Mouse (Mus musculus) CH12.LX (cell line): ENCODE measurements around the gene Mrnip.

Experiments used
- CHD1 ChIP-seq: IDR thresholded peaks from 2 replicates; pipeline ENCODE4 v1.6.1; 2012; ENCODE audit warnings: low read depth, low read length, improper control_type of control experiment, inconsistent platforms
- CTCF ChIP-seq, 2 experiments: IDR thresholded peaks in 1 of 2; conservative IDR thresholded peaks in 1 of 2; 2 replicates each; pipeline ENCODE4 v1.5.1; 2011 to 2012; ENCODE audit warnings: low read depth in 2 of 2, low read length in 2 of 2, improper control_type of control experiment in 1 of 2, inconsistent platforms in 1 of 2, mild to moderate bottlenecking in 1 of 2, moderate library complexity in 1 of 2
- EP300 ChIP-seq: IDR thresholded peaks from 2 replicates; pipeline ENCODE4 v1.6.1; 2011; ENCODE audit warnings: low read length, improper control_type of control experiment
- ETS1 ChIP-seq: conservative IDR thresholded peaks from 2 replicates; pipeline ENCODE4 v1.6.1; 2012; ENCODE audit warnings: low read depth, mild to moderate bottlenecking, inconsistent platforms, low read length, improper control_type of control experiment, moderate library complexity
- GABPA ChIP-seq: IDR thresholded peaks from 2 replicates; pipeline ENCODE4 v1.6.1; 2012; ENCODE audit warnings: low read depth, low read length, improper control_type of control experiment, inconsistent platforms; ENCODE audit not compliant: insufficient replicate concordance
- HCFC1 ChIP-seq: IDR thresholded peaks from 2 replicates; pipeline ENCODE4 v1.6.1; 2012; ENCODE audit warnings: low read depth, mild to moderate bottlenecking, inconsistent platforms, low read length, improper control_type of control experiment
- IRF4 ChIP-seq: IDR thresholded peaks from 2 replicates; pipeline ENCODE4 v1.6.1; 2014; ENCODE audit warnings: low read depth, mild to moderate bottlenecking, inconsistent platforms, low read length, improper control_type of control experiment
- JUND ChIP-seq: conservative IDR thresholded peaks from 2 replicates; pipeline ENCODE4 v1.6.1; 2011; ENCODE audit warnings: low read depth, low read length, improper control_type of control experiment
- MAX ChIP-seq: IDR thresholded peaks from 2 replicates; pipeline ENCODE4 v1.6.1; 2011; ENCODE audit warnings: low read length, improper control_type of control experiment
- MAZ ChIP-seq: IDR thresholded peaks from 2 replicates; pipeline ENCODE4 v1.6.1; 2012; ENCODE audit warnings: low read depth, mild to moderate bottlenecking, inconsistent platforms, low read length, improper control_type of control experiment, moderate library complexity
- NELFE ChIP-seq: IDR thresholded peaks from 2 replicates; pipeline ENCODE4 v1.6.1; 2011; ENCODE audit warnings: low read depth, low read length, improper control_type of control experiment
- RAD21 ChIP-seq: IDR thresholded peaks from 2 replicates; pipeline ENCODE4 v1.6.1; 2011; ENCODE audit warnings: low read depth, mild to moderate bottlenecking, low read length, improper control_type of control experiment, moderate library complexity
- SMC3 ChIP-seq: IDR thresholded peaks from 2 replicates; pipeline ENCODE4 v1.6.1; 2011; ENCODE audit warnings: low read depth, low read length, improper control_type of control experiment
- TCF12 ChIP-seq: IDR thresholded peaks from 2 replicates; pipeline ENCODE4 v1.6.1; 2014; ENCODE audit warnings: low read depth, mild to moderate bottlenecking, inconsistent platforms, low read length, improper control_type of control experiment

DNA sequence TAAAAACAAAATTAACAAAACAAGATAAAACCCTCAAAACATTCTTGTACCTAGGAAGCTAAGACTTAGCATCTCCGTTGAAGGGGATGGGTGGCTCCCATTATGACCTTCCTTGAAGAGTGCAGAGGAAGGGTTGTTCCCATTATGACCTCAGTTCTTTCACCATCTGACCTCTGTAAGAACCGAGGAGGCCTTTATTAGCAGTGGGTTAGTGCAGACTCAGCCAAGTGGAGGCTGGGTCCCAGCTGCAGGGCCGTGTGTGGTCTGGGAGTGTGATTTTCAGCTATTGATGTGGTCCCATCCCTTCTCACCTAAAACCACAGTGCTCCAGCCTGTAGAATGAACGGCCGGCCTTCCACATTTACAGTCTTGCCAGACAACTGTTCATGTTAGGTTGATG, 71.0 kb downstream of the Mrnip start:
- TF ChIP-seq CHD1 (no peak), CTCF (conservative IDR thresholded peaks at IDR 0.05 in 1 of 2, IDR thresholded peaks at IDR 0.05 in 1 of 2; ENCODE audit: low read depth in 2 of 2, low read length in 2 of 2) (no peak), TCF12 (no peak), RAD21 (no peak), EP300 (no peak), NELFE (no peak), SMC3 (no peak), JUND (no peak), MAZ (no peak), MAX (no peak), GABPA (no peak), ETS1 (no peak), HCFC1 (no peak), IRF4 (no peak)
